Mouse (Mus musculus): Measurements from ENCODE around the gene Olfr1170. TPM values are rescaled to one million over a fixed set of nuclear protein-coding genes. Genes with fewer than 3 reads are reported as not detected.

Olfr1170 gene
- not detected for polyA plus RNA-seq (2017; shearing (Covaris generic))

GRCm38 (mm10) chr2:88228234-88228633, at the start of gene Olfr1170:
Gene Olfr1170 (minus strand): TSS chr2:88228334.

GRCm38 (mm10) chr2:88181580-88181979, 46.6 kb downstream of the Olfr1170 start, which contains the start of gene Olfr1168:
Gene Olfr1168 (plus strand): TSS chr2:88181880.

Other genes with a start within 250 kb of the Olfr1170 start
- gene Olfr1158, start 238.2 kb downstream of the Olfr1170 start, polyA plus RNA-seq (2017; shearing (Covaris generic)), result not detected
- gene Olfr1160, start 220.1 kb downstream of the Olfr1170 start, polyA plus RNA-seq (2017; shearing (Covaris generic)), result under 1 TPM in 1 of 2 experiments, not detected in 1; 0.04 TPM
- gene Olfr1161, start 205.6 kb downstream of the Olfr1170 start, polyA plus RNA-seq (2017; shearing (Covaris generic)), result not detected
- gene Olfr73, start 190.6 kb downstream of the Olfr1170 start, polyA plus RNA-seq (2017; shearing (Covaris generic)), result not detected
- gene Olfr1162, start 177.2 kb downstream of the Olfr1170 start, polyA plus RNA-seq (2017; shearing (Covaris generic)), result under 1 TPM in 1 of 2 experiments, not detected in 1; 0.10 TPM
- under 1 TPM in 1 of 2 experiments, not detected in 1; 0.80 TPM for gene Olfr1163, start 156.5 kb downstream of the Olfr1170 start, polyA plus RNA-seq (2017; shearing (Covaris generic))
- not detected for gene Olfr1164, start 134.4 kb downstream of the Olfr1170 start, polyA plus RNA-seq (2017; shearing (Covaris generic))
- gene Olfr1166, start 100.1 kb downstream of the Olfr1170 start, polyA plus RNA-seq (2017; shearing (Covaris generic)), result not detected
- not detected for gene Olfr1167, start 73.1 kb downstream of the Olfr1170 start, polyA plus RNA-seq (2017; shearing (Covaris generic))
- gene Olfr1168, start 46.5 kb downstream of the Olfr1170 start, polyA plus RNA-seq (2017; shearing (Covaris generic)), result not detected
- gene Olfr1173, start 51.5 kb upstream of the Olfr1170 start, polyA plus RNA-seq (2017; shearing (Covaris generic)), result under 1 TPM in 1 of 2 experiments, not detected in 1; 0.15 TPM
- not detected for gene Olfr1174-ps, start 86.8 kb upstream of the Olfr1170 start, polyA plus RNA-seq (2017; shearing (Covaris generic))
- gene Olfr1175-ps, start 98.9 kb upstream of the Olfr1170 start, polyA plus RNA-seq (2017; shearing (Covaris generic)), result under 1 TPM in 1 of 2 experiments, not detected in 1; 0.14 TPM
- under 1 TPM in 1 of 2 experiments, not detected in 1; 0.19 TPM for gene Olfr1176, start 108.4 kb upstream of the Olfr1170 start, polyA plus RNA-seq (2017; shearing (Covaris generic))
- not detected for gene Olfr1177-ps, start 118.2 kb upstream of the Olfr1170 start, polyA plus RNA-seq (2017; shearing (Covaris generic))
- gene Olfr1178, start 158.7 kb upstream of the Olfr1170 start, polyA plus RNA-seq (2017; shearing (Covaris generic)), result under 1 TPM; 0.02 to 0.28 TPM
- not detected for gene Olfr1179, start 178.1 kb upstream of the Olfr1170 start, polyA plus RNA-seq (2017; shearing (Covaris generic))
- gene Olfr1180, start 190.8 kb upstream of the Olfr1170 start, polyA plus RNA-seq (2017; shearing (Covaris generic)), result not detected
- under 1 TPM in 1 of 2 experiments, not detected in 1; 0.16 TPM for gene Olfr1181, start 197.8 kb upstream of the Olfr1170 start, polyA plus RNA-seq (2017; shearing (Covaris generic))
- under 1 TPM in 1 of 2 experiments, not detected in 1; 0.08 TPM for gene Gm13757, start 220.8 kb upstream of the Olfr1170 start, polyA plus RNA-seq (2017; shearing (Covaris generic))
- under 1 TPM in 1 of 2 experiments, not detected in 1; 0.35 TPM for gene Olfr1183, start 226.5 kb upstream of the Olfr1170 start, polyA plus RNA-seq (2017; shearing (Covaris generic))